Mouse (Mus musculus): ENCODE results near the gene Akr1b8. TPM values are rescaled to one million over a fixed set of nuclear protein-coding genes. Genes with fewer than 3 reads are reported as not detected.
A peak's percentile ranks its signal among the peaks of the same experiment; 100 is the strongest.

The Akr1b8 gene
- polyA plus RNA-seq (2014; fragmentation: Nextera tagmentation; extraction: Ambion mirVana) = 5.2 and 9.0 TPM in 2 replicates

DNA sequence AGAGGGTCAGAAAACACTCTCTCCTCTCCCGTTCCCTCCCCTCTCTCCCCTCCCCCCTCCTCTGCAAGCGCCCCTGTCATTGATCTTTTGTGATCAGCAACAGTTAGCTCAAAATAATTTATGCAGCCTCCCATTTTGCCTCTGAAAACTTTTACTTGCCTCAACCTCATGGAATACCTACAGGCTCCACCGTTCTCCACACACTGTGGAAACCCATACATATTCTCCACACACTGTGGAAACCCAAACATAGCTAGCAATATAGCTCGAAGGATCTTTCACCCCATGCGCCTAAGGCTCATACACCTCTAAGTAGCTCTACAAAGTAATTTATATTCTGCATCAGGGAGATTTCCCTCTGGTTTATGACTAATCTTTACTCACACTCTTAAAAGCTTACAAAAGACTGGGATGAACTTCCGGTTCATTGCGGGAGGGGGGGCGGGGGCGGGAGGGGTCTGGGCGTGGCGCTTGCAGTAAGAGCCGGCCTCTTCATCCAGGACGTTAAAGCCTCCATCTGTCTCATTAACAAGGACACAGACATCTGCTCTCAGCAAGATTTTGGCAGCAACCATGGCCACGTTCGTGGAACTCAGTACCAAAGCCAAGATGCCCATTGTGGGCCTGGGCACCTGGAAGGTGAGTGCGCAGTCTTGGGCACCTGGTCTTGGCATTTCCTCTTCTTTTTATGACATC is at the start of gene Akr1b8:
Akr1b8 (plus strand) TSS at position 462 of the 696 bp plus-strand sequence.
- Histone ChIP-seq H3K4me3 (ENCODE audit: low read depth, low read length) (no peak within 1 kb of the TSS), H3K9ac (replicated peaks; ENCODE audit: low read depth, low read length) (no peak within 1 kb of the TSS), H3K27me3 (ENCODE audit: control insufficient read depth, insufficient read depth, low read length) (no peaks in the 10 kb centered on the region), H3K4me1 (ENCODE audit: control insufficient read depth, insufficient read depth, low read length) (0 out of 2 replicates have a peak, but pooled peaks cover 3% of the 10 kb centered on the region), H3K9me3 (ENCODE audit: control insufficient read depth, low read length) (no peaks in the 10 kb centered on the region), H3K36me3 (ENCODE audit: control insufficient read depth, insufficient read depth, low read length) (no peaks in the 10 kb centered on the region), H3K27ac (ENCODE audit: low read depth, low read length) (no peak within 1 kb of the TSS), H3K4me2 (ENCODE audit: low read depth, low read length) (peak within 1 kb of the TSS; percentile 21)
- WGBS = 12% methylated on average over 16 of the region's 16 CpGs
- no peak for ATAC-seq (ENCODE audit: low read depth)

DNA sequence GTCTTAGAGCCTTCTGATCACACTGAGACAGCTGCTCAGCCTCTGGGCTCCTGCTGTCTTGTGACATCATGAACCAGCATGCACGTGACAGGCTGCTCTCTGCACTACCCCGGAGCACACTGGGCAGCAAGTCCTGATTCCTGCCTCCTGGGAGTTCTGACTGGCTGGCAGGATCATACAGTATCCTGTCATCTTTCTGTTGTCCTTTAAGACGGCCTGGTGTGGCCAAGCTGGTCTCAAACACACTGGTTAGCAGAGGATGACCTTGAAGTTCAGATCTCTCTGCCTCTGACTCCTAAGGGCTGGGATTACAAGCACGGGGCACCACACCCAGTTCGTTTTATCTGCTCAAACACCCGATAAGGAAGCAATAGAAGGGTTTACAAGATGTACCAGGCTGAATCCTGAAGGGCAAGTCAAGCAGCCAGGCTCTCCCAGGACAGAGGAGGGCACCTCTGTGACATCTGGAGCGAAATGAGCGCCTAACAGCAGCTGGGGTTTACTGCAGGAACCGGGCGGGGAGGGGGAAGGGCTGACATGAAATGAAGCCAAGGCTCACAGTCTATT is 49.2 kb upstream of the Akr1b8 start:
- 69% methylated on average over 10 of the region's 10 CpGs for WGBS
- ATAC-seq (ENCODE audit: low read depth) = peak; percentile 68; the same call in 1 of the 2 replicates

DNA sequence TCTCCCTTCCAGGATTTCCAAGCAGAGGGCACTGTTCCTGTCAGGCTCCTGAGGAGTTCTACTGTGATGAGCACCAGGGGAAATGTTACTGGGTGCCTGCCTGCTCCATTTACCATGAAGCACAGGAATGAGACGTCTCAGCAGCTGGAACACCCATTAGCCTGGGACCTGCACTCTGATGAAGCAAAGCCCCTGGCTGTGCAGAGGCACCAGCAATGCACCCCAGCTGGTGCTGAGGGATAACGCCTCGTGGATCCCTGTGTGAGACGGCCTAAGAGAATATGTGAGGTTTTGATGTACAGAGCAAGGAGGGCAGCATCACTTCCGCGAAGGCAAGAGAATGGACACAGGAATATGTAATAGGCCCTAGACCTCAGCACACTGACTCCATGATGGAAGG is 47.1 kb upstream of the Akr1b8 start:
- ATAC-seq (ENCODE audit: low read depth) = no peak
- Histone ChIP-seq H3K4me2 (ENCODE audit: low read depth, low read length) (no peak overlapping the region), H3K27me3 (ENCODE audit: control insufficient read depth, insufficient read depth, low read length) (no peaks in the 10 kb centered on the region), H3K4me1 (ENCODE audit: control insufficient read depth, insufficient read depth, low read length) (no peaks in the 10 kb centered on the region), H3K36me3 (ENCODE audit: control insufficient read depth, insufficient read depth, low read length) (peaks cover 15% of the 10 kb centered on the region), H3K4me3 (ENCODE audit: low read depth, low read length) (no peak overlapping the region), H3K27ac (ENCODE audit: low read depth, low read length) (no peak overlapping the region), H3K9me3 (ENCODE audit: control insufficient read depth, low read length) (no peaks in the 10 kb centered on the region), H3K9ac (replicated peaks; ENCODE audit: low read depth, low read length) (no peak overlapping the region)
- WGBS = 73% methylated on average over 6 of the region's 6 CpGs

More for the DNA sequence above, 49.2 kb upstream of the Akr1b8 start:
- H3K9ac ChIP-seq (replicated peaks; ENCODE audit: low read depth, low read length) = no peak overlapping the region
- no peaks in the 10 kb centered on the region for H3K27me3 ChIP-seq (ENCODE audit: control insufficient read depth, insufficient read depth, low read length)
- 0 out of 2 replicates have a peak overlapping the region, but pooled peaks have one; percentile 22 for H3K27ac ChIP-seq (ENCODE audit: low read depth, low read length)
- no peak overlapping the region for H3K4me2 ChIP-seq (ENCODE audit: low read depth, low read length)
- H3K4me1 ChIP-seq (ENCODE audit: control insufficient read depth, insufficient read depth, low read length) = no peaks in the 10 kb centered on the region
- H3K4me3 ChIP-seq (ENCODE audit: low read depth, low read length) = no peak overlapping the region
- peaks cover 11% of the 10 kb centered on the region; the same call in 1 of the 2 replicates for H3K36me3 ChIP-seq (ENCODE audit: control insufficient read depth, insufficient read depth, low read length)
- no peaks in the 10 kb centered on the region for H3K9me3 ChIP-seq (ENCODE audit: control insufficient read depth, low read length)

DNA sequence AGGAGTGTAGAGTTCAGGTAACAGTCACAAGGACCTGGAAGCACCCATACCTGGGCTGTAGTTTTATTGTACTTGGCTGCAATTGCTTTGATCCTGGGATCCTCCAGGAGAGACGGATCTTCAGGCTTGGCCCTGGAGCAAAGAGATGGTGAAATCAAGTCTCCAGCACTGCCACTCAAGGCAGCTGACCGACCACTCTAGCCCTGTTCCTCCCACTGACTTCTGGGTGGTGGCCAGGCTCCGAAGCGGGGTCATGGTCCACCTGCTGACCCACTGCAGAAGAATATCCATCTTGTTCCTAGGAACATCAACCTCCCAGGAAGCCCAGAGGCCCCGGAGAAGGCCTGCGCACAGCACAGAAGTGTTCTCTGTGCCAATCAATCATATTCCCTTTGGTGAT is 44.4 kb upstream of the Akr1b8 start:
- no peak overlapping the region for H3K4me2 ChIP-seq (ENCODE audit: low read depth, low read length)
- H3K36me3 ChIP-seq (ENCODE audit: control insufficient read depth, insufficient read depth, low read length) = peaks cover 15% of the 10 kb centered on the region
- no peak overlapping the region for H3K27ac ChIP-seq (ENCODE audit: low read depth, low read length)
- no peaks in the 10 kb centered on the region for H3K4me1 ChIP-seq (ENCODE audit: control insufficient read depth, insufficient read depth, low read length)
- H3K4me3 ChIP-seq (ENCODE audit: low read depth, low read length) = no peak overlapping the region
- H3K9ac ChIP-seq (replicated peaks; ENCODE audit: low read depth, low read length) = no peak overlapping the region
- WGBS = 93% methylated on average over 6 of the region's 6 CpGs
- no peaks in the 10 kb centered on the region for H3K9me3 ChIP-seq (ENCODE audit: control insufficient read depth, low read length)
- ATAC-seq (ENCODE audit: low read depth) = no peak
- no peaks in the 10 kb centered on the region for H3K27me3 ChIP-seq (ENCODE audit: control insufficient read depth, insufficient read depth, low read length)

DNA sequence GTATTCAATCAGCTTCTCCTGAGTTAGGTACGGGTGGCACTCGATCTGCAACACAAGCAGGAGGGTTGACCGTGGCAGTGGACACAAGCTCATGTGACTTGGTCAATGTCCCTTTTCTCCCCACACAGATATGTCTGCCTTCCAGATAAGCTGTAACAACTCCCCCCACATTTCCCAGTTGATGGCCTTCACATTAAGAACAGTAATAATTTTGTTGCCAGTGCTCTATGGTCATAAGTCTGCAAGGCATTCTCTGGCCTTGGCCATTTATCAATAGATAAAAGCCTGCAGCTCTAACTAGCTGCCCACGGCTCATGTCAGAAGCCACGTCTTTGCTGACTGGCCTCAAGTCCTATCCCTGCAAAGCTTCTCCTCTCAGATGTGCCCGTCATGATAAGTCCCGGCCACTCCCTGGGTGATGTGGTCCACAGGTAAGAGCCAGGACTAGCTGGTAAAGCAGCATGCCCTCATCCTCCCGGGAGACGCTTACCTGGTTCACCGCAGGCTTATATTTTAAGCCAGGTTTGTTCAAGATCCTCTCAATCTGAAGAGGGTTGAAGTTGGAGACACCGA is 43.8 kb upstream of the Akr1b8 start:
- 96% methylated on average over 11 of the region's 11 CpGs for WGBS
- peaks cover 15% of the 10 kb centered on the region for H3K36me3 ChIP-seq (ENCODE audit: control insufficient read depth, insufficient read depth, low read length)

DNA sequence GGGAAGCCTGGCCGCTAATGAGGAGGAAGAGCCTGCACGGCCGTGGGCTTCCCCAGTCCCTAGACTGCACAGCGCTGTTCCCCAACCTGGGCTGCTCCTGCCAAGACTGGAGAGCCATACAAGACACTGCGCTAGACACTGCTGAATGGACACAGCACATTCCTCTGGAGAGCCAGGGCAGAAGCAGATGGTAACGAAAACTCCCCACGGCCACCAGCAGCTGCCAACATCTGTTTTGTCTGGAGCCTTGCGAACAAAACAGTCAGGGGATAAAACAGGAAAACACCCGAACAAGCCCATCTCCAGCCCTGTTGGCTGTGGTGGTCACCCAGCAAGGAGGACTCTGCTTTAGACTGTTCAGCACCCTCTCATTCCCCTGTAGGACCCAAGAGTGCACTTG is 40.5 kb upstream of the Akr1b8 start:
- no peak overlapping the region for H3K9ac ChIP-seq (replicated peaks; ENCODE audit: low read depth, low read length)
- H3K27ac ChIP-seq (ENCODE audit: low read depth, low read length) = no peak overlapping the region
- H3K4me3 ChIP-seq (ENCODE audit: low read depth, low read length) = no peak overlapping the region
- H3K4me2 ChIP-seq (ENCODE audit: low read depth, low read length) = no peak overlapping the region
- H3K4me1 ChIP-seq (ENCODE audit: control insufficient read depth, insufficient read depth, low read length) = 0 out of 2 replicates have a peak, but pooled peaks cover 5% of the 10 kb centered on the region
- H3K9me3 ChIP-seq (ENCODE audit: control insufficient read depth, low read length) = no peaks in the 10 kb centered on the region
- ATAC-seq (ENCODE audit: low read depth) = no peak
- WGBS = 79% methylated on average over 9 of the region's 9 CpGs
- no peaks in the 10 kb centered on the region for H3K27me3 ChIP-seq (ENCODE audit: control insufficient read depth, insufficient read depth, low read length)
- peaks cover 9% of the 10 kb centered on the region for H3K36me3 ChIP-seq (ENCODE audit: control insufficient read depth, insufficient read depth, low read length)

More for the DNA sequence above, 43.8 kb upstream of the Akr1b8 start:
- H3K4me2 ChIP-seq (ENCODE audit: low read depth, low read length) = no peak overlapping the region
- H3K27ac ChIP-seq (ENCODE audit: low read depth, low read length) = no peak overlapping the region
- no peak overlapping the region for H3K9ac ChIP-seq (replicated peaks; ENCODE audit: low read depth, low read length)
- H3K9me3 ChIP-seq (ENCODE audit: control insufficient read depth, low read length) = no peaks in the 10 kb centered on the region
- H3K27me3 ChIP-seq (ENCODE audit: control insufficient read depth, insufficient read depth, low read length) = no peaks in the 10 kb centered on the region
- no peaks in the 10 kb centered on the region for H3K4me1 ChIP-seq (ENCODE audit: control insufficient read depth, insufficient read depth, low read length)
- no peak overlapping the region for H3K4me3 ChIP-seq (ENCODE audit: low read depth, low read length)
- ATAC-seq (ENCODE audit: low read depth) = no peak

DNA sequence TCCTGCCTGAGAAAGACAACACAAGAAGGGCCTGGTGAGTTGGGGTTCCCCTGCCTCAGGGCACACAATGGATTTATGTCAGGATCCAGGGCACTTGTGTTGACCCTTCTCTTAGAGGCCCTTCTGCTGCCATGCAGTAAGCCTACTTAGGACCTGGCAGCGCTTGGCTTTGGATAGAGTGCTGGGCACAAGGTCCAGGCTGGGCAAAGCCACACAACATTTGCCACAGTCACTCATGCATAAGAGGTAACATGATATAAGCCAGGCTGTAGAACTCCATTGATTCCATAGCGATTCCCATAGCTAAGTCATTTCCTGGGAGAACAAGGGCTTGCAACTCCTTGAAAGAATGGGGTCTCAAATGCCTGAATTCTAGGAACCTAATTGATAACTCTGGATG is 40.0 kb upstream of the Akr1b8 start:
- WGBS = 94% methylated on average over 2 of the region's 2 CpGs

DNA sequence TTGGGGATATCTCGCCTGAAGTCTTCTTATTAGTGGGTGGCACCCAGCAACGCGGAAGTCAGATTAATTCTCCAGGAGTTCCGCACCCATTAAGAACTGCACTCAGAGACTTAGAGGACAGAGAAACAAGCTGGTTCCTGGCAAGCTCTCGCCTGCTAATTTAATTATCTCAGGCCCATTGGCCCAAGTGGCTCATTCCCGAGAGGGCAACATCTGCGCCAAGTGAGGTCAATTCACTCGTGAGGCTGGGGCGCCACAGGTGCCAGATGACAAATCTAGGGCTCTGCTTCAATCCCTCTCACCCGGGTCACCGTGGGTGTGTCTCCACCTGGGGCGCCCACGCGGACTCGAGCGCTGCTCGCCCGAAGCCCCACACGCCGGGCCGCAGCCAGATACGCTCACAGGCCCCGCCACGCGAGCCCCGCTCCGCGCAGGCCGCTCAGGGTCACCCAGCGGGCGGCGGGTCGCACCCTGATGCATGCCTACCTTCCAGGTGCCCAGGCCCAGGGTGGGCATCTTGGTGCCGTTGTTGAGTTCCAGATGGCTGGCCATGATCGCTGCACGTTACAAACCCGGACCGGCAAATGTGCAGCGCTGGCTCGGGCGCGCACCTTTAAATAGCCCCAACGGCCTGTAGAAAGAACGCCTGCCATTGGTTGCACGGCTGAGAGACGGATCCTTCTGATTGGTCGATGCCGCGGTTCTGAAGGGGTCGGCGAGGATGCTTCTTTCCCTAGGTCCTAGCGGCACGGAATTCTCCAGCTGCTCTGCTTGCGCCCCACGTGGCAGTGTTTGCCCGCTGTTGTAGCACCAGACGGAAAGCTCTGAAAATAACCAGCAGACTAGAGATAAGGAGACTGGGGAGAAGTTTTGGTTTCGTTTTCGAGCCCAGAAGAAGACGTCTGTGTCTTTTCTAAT is 36.8 kb upstream of the Akr1b8 start, which contains the start of gene Akr1b3:
Akr1b3 (minus strand) TSS at position 625 of the 918 bp plus-strand sequence.
- Histone ChIP-seq H3K27ac (ENCODE audit: low read depth, low read length) (no peak within 1 kb of the TSS), H3K4me3 (ENCODE audit: low read depth, low read length) (peak within 1 kb of the TSS; percentile 78), H3K9ac (replicated peaks; ENCODE audit: low read depth, low read length) (peak within 1 kb of the TSS; percentile 68), H3K9me3 (ENCODE audit: control insufficient read depth, low read length) (no peaks in the 10 kb centered on the region), H3K27me3 (ENCODE audit: control insufficient read depth, insufficient read depth, low read length) (no peaks in the 10 kb centered on the region), H3K36me3 (ENCODE audit: control insufficient read depth, insufficient read depth, low read length) (no peaks in the 10 kb centered on the region), H3K4me2 (ENCODE audit: low read depth, low read length) (peak within 1 kb of the TSS; percentile 81), H3K4me1 (ENCODE audit: control insufficient read depth, insufficient read depth, low read length) (0 out of 2 replicates have a peak, but pooled peaks cover 5% of the 10 kb centered on the region)
- ATAC-seq (ENCODE audit: low read depth) = peak; percentile 100
- WGBS = under 1% methylated on average over 60 of the region's 60 CpGs

More for the DNA sequence above, 40.0 kb upstream of the Akr1b8 start:
- H3K27me3 ChIP-seq (ENCODE audit: control insufficient read depth, insufficient read depth, low read length) = no peaks in the 10 kb centered on the region
- H3K4me3 ChIP-seq (ENCODE audit: low read depth, low read length) = no peak overlapping the region
- H3K4me1 ChIP-seq (ENCODE audit: control insufficient read depth, insufficient read depth, low read length) = 0 out of 2 replicates have a peak, but pooled peaks cover 5% of the 10 kb centered on the region
- ATAC-seq (ENCODE audit: low read depth) = no peak
- no peak overlapping the region for H3K27ac ChIP-seq (ENCODE audit: low read depth, low read length)
- peaks cover 4% of the 10 kb centered on the region for H3K36me3 ChIP-seq (ENCODE audit: control insufficient read depth, insufficient read depth, low read length)
- no peak overlapping the region for H3K9ac ChIP-seq (replicated peaks; ENCODE audit: low read depth, low read length)
- H3K9me3 ChIP-seq (ENCODE audit: control insufficient read depth, low read length) = no peaks in the 10 kb centered on the region
- H3K4me2 ChIP-seq (ENCODE audit: low read depth, low read length) = no peak overlapping the region

Data from neural tube, embryonic 14.5 days (tissue).